ENCODE assay signal across 11 mouse cellular contexts in the genomic region with DNA sequence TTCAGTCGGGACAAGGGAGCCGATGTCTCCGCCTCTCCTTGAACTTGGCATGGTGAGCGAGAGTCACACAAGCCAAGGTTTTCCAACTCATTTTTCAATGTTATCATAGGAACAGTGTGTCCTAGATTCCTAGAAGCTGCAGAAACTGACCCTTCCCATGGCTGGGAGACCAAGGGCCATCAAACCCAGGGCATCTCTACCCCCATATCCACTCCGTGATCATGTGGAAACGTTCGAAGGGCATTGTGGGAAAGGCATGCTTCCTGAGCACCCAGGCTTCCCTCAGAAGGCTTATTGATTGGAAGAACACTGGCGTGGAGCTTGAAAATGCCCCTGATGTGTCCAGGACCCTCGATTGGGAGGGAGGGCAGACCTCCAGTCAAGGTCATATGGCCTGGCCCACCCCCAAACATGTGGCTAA.
DNase-seq lines count a peak whose midpoint lies in the region; ATAC-seq lines count a peak whose summit lies in the region.
"Had no signal": no experiment of that assay in that cellular context is flagged by ENCODE, and none has a peak within 500 bp of the region (broad histone marks: within the 10 kb centered on the region; RNA-seq: fewer than 3 reads in every experiment).

No protein-coding gene starts in this region.

- H3K9ac ChIP-seq in midbrain, embryonic 16.5 days (ENCODE audit: low read depth, low read length): no peak overlapping the region
- H3K9ac ChIP-seq: heart, embryonic 15.5 days had no signal

- H3K9me3 ChIP-seq in midbrain, embryonic 16.5 days (replicated peaks; ENCODE audit: control insufficient read depth, low read length, poor library complexity, severe bottlenecking): no peaks in the 10 kb centered on the region
- H3K9me3 ChIP-seq: forebrain, embryonic 10.5 days; heart, embryonic 15.5 days had no signal

- H3K4me1 ChIP-seq in midbrain, embryonic 16.5 days (ENCODE audit: control insufficient read depth, insufficient read depth, low read length): peaks cover 3% of the 10 kb centered on the region; the same call in 1 of the 2 replicates
- H3K4me1 ChIP-seq: heart, embryonic 15.5 days had no signal

- peak; percentile 37 for DNase-seq in kidney, adult 11 months
- DNase-seq in kidney, postnatal 4 days: no peak
- peak; percentile 73 for DNase-seq in adrenal gland, postnatal 14 days
- peak; percentile 19 to 35 for DNase-seq in heart, postnatal 14 days
- peak; percentile 14 for DNase-seq in lung, postnatal 25 days (ENCODE audit: low spot score)
- DNase-seq in thymus, postnatal 4 days: no peak
- DNase-seq: cerebellum, adult 11 months had no signal

- no peaks in the 10 kb centered on the region for H3K27me3 ChIP-seq in midbrain, embryonic 16.5 days (ENCODE audit: control insufficient read depth, insufficient read depth, low read depth, low read length)
- H3K27me3 ChIP-seq: heart, embryonic 15.5 days had no signal

- no peak for ATAC-seq in midbrain, embryonic 16.5 days

- intact Hi-C loops in heart, postnatal 14 days (cut with DNase I): no loop called here

- no peak overlapping the region for H3K4me3 ChIP-seq in midbrain, embryonic 16.5 days (ENCODE audit: low read depth, low read length)
- H3K4me3 ChIP-seq: forebrain, embryonic 10.5 days; heart, embryonic 15.5 days; layer of hippocampus, adult 2 months had no signal

- H3K4me2 ChIP-seq in midbrain, embryonic 16.5 days (ENCODE audit: low read length): no peak overlapping the region
- H3K4me2 ChIP-seq: heart, embryonic 15.5 days had no signal

- WGBS in midbrain, embryonic 16.5 days: 90% methylated on average over 9 of the region's 9 CpGs

- no peaks in the 10 kb centered on the region for H3K36me3 ChIP-seq in midbrain, embryonic 16.5 days (ENCODE audit: control insufficient read depth, insufficient read depth, low read length)
- H3K36me3 ChIP-seq: forebrain, embryonic 10.5 days; heart, embryonic 15.5 days had no signal

- H3K27ac ChIP-seq in midbrain, embryonic 16.5 days (ENCODE audit: low read length): no peak overlapping the region
- H3K27ac ChIP-seq: forebrain, embryonic 10.5 days; heart, embryonic 15.5 days; layer of hippocampus, adult 2 months had no signal

Comparison
In these comparisons a context has a peak if more than half of its experiments do, and no peak if none do; other contexts are left out.
1. DNase-seq: peak in kidney, adult 11 months (single experiment), adrenal gland, postnatal 14 days (single experiment), heart, postnatal 14 days (2 of 2) and lung, postnatal 25 days (single experiment); none in kidney, postnatal 4 days (0 of 2) and thymus, postnatal 4 days (single experiment).